Mouse (Mus musculus): Measurements from ENCODE around the gene Pdcd4.
A peak's percentile ranks its signal among the peaks of the same experiment; 100 is the strongest.
"Not testable (repeated sequence)": the region's sequence is repeated elsewhere in the genome, so short reads cannot be mapped to it uniquely, and the experiment has no call there.

Gene Pdcd4

DNA sequence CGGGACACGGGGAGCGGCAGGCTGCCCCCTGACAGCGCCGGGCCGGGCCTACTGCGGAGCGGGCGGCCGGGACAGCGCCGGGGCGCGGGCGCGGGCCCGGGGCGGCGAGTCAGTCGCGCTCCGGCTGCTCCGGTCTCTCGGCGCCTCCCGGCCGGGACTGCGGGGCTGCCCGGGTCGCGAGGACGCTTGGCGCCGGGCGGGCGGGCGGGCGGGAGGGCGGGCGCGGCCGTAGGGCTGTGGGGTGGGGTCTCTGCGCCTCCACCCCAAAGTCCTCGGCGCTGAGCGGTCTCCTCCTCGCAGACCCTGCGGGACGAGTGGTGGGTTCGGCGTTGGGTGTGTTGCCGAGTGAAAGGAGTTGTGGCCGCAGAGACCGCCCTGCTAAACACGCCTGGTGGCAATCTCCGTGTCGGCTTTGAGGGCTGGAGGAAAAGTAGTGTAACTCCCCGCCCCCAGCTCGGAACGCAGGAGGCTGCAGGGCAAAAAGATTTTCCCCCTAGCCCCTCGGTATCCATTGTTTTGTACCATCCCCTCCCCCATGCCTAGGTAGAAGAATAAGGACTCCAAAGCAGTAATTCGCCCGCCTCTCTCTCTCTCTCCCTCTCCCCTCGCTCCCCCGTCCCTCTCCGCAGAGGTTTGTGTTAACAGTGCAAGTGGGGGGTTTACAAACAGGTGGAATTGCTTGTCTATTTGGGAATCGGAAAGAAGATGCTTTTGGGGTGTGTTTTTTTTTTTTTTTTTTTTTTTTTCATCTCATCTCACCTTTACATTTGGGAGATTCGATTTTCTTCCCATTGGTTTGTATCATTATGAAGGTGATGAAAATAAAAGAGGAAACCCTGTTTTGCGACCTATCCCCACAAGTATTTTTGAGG, 53.4 kb downstream of the Pdcd4 start:
- DNase-seq (ENCODE audit: low read depth, low spot score) = peak; percentile 32

DNA sequence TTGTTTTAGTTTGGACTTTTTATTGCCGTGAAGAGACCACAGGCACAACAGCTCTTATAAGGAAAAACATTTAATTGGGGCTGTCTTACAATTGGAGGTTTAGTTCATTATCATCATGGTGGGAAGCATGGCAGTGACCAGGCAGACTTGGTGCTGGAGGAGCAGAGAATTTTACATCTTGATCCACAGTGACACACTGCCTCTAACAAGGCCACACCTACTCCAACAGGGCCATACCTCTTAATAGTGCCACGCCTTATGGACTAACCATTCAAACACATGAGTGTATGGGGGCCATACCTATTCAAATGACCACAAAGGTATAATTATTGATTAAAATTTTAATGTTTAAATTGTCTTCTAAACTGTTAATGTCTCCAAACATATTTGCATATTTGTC, 65.5 kb downstream of the Pdcd4 start:
- DNase-seq (ENCODE audit: low read depth, low spot score) = no peak

DNA sequence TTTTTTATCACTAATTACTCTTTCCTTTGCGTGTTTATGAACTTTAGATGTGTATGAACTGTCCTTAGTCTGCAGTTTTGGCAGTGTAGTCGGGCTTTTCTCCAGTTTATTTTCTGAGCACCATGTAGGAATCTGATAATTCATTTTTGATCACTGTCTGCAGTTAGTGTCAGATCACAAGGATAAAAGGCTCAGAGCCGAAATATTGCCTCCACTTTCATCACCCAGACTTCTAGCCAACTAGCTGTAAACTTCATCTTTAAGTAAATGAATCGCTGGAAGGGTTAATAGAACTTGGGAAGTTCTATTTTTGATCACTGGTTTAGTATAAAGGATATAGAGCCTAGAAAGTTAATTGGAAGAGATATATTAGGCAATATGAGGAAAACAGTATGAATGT, 70.5 kb downstream of the Pdcd4 start:
- no peak for DNase-seq (ENCODE audit: low read depth, low spot score)

DNA sequence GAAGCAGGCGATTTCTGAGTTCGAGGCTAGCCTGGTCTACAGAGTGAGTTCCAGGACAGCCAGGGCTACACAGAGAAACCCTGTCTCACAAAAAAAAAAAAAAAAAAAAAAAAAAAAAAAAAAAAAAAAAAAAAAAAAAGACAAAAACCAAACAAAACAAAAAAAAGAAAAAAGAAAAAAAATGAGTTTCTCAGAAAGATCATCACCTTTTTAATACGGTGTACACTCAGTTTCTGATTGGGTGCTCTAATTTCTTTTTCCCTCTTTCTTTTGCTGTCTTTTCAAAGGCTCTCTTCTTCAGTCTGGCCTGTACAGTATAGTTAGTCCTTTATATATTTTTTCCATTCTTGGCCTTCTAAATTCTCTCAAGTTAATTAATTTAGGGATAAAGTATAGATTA, 72.3 kb downstream of the Pdcd4 start:
- not testable (repeated sequence) for DNase-seq (ENCODE audit: low read depth, low spot score)

DNA sequence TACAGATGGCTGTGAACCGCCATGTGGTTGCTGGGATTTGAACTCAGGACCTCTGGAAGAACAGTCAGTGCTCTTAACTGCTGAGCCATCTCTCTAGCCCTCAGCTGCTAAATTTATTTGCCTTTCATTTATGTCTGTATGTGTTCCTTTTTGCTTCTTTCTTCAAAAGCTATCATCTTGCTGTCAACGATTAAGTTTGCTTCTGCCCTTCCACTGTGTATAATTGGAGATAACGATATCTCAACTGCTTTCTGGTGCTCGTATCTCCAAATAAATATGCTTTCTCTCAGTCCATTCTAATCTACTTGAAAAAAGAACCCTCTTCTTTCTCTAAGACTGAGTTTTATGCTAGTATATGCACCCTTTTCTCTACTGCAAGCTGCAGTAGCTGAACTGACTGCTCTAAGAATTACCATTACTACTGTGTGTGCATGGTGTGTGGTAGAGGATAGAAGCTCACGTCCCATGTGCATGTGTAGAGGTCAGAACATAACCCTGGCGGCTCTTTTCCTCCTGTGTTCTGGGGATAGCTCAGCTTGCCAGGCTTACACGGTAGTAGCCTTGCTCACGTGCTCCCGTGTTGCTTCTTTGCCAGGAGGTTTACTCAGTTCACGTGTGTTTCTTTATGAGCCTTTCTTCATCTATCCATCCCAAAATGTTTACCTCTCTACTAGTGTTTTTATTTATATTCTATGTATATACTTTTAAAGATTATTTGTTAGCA, 73.0 kb downstream of the Pdcd4 start:
- no peak for DNase-seq (ENCODE audit: low read depth, low spot score)

DNA sequence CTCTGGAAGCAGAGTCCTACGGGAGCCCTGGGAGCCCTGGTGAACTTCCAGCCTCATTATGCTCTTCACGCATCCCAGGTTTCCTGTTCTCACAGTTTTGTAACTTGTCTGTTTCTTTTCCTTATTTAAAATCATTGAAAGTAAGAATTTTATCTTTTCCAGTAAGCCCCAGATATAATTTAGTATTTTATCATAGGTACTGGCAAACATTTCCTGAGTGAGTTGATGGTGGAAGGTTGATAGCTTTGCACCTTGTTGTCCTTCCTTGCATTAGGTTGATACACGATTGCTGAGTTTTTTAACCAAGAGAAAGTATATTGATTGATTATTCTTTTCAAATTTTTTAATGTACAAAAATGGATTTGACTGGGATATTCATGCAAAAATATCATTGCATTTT, 77.2 kb downstream of the Pdcd4 start:
- no peak for DNase-seq (ENCODE audit: low read depth, low spot score)

DNA sequence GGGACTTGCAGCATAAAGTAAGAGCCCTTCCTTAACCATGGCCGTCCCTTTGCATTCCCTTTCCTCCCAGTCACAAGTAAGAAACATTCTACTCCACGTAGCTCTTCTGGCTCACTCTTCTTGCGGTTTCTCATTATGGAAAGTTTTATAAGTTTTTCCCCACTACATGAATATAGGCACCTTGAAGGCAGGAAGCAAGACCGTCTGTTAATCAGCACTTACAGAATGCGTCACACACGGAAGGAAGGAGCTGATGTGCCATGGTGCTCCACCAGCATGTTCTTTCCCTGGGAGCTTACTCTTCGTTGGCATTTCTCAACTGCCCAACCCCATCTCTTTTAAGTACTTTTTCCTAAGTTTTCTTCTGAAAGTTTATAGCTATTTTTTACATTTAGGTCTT, 79.9 kb downstream of the Pdcd4 start:
- DNase-seq (ENCODE audit: low read depth, low spot score) = no peak

DNA sequence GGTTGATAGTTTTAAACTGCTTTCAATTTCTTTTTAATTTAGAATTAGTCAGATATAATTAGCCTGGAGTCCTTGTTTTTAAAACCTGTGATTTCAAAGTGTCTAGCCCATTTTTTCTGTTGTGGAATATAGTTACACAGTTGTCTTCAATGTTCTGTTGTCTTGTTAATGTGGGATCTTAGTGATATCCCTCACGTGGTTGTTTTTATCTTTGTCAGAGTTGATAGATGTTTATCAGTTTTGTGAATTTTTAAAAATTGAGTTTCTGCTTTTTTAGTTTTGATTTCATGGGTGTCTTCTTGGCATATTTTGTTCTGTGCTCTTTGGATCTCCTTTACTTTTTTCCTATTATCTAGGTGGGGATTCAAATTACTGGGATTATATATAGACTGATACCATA, 81.6 kb downstream of the Pdcd4 start:
- no peak for DNase-seq (ENCODE audit: low read depth, low spot score)

Data from brain, adult 2 months (tissue).